Mouse (Mus musculus): Measurements from ENCODE around the gene Prss58. TPM values are rescaled to one million over a fixed set of nuclear protein-coding genes. Genes with fewer than 3 reads are reported as not detected.

Gene Prss58
- polyA plus RNA-seq, 1 experiment: not detected

GRCm38 (mm10) chr6:40887394-40887793 is 12.8 kb downstream of the Prss58 start, which contains the start of gene Moxd2:
Moxd2 (minus strand) TSS chr6:40887494.
- no peak within 1 kb of the TSS for H3K4me3 ChIP-seq (ENCODE audit: extremely low read depth, insufficient read depth, insufficient read length)
- H3K27me3 ChIP-seq (ENCODE audit: control insufficient read depth, insufficient read depth, low read length): no peaks in the 10 kb centered on the region
- no peak within 1 kb of the TSS for H3K27ac ChIP-seq (ENCODE audit: insufficient read depth, low read length)
- DNase-seq (ENCODE audit: low read depth in 1 of 2, low spot score in 2 of 2): no peak
- no peaks in the 10 kb centered on the region for H3K4me1 ChIP-seq (ENCODE audit: control insufficient read depth, insufficient read depth, insufficient read length)
- no peaks in the 10 kb centered on the region for H3K36me3 ChIP-seq (ENCODE audit: control insufficient read depth, insufficient read depth, low read length)
- TF ChIP-seq POLR2A (IDR thresholded peaks at IDR 0.05; ENCODE audit: low read depth, low read length) (no peak), CTCF (IDR thresholded peaks at IDR 0.05; ENCODE audit: extremely low read depth, insufficient read depth, insufficient read length, insufficient replicate concordance) (no peak)
- WGBS: 95% methylated on average over 3 of the region's 3 CpGs

GRCm38 (mm10) chr6:40845283-40845682 is 54.9 kb downstream of the Prss58 start:
- no peaks in the 10 kb centered on the region for H3K27me3 ChIP-seq (ENCODE audit: control insufficient read depth, insufficient read depth, low read length)
- no peak for TF ChIP-seq CTCF (IDR thresholded peaks at IDR 0.05; ENCODE audit: extremely low read depth, insufficient read depth, insufficient read length, insufficient replicate concordance)
- TF ChIP-seq POLR2A (IDR thresholded peaks at IDR 0.05; ENCODE audit: low read depth, low read length): no peak
- H3K36me3 ChIP-seq (ENCODE audit: control insufficient read depth, insufficient read depth, low read length): no peaks in the 10 kb centered on the region
- H3K4me3 ChIP-seq (ENCODE audit: extremely low read depth, insufficient read depth, insufficient read length): no peak overlapping the region
- no peak for DNase-seq (ENCODE audit: low read depth in 1 of 2, low spot score in 2 of 2)
- H3K4me1 ChIP-seq (ENCODE audit: control insufficient read depth, insufficient read depth, insufficient read length): no peaks in the 10 kb centered on the region
- no peak overlapping the region for H3K27ac ChIP-seq (ENCODE audit: insufficient read depth, low read length)

Other genes with a start within 250 kb of the Prss58 start
- gene Moxd2, start 12.9 kb downstream of the Prss58 start, polyA plus RNA-seq (2012; rRNA removed): not detected in 2 replicates
- gene 1700074P13Rik, start 40.2 kb upstream of the Prss58 start, polyA plus RNA-seq (2012; rRNA removed): not detected in 2 replicates
- gene Gm4744, start 51.5 kb upstream of the Prss58 start, polyA plus RNA-seq (2012; rRNA removed): 0.16 TPM in 1 of 2 replicates, not detected in the other
- gene 1810009J06Rik, start 64.4 kb upstream of the Prss58 start, polyA plus RNA-seq (2012; rRNA removed): 0.15 and 2.3 TPM in 2 replicates
- gene Gm2663, start 99.1 kb upstream of the Prss58 start, polyA plus RNA-seq (2012; rRNA removed): 0.41 TPM in 1 of 2 replicates, not detected in the other
- gene 2210010C04Rik, start 135.1 kb upstream of the Prss58 start, polyA plus RNA-seq (2012; rRNA removed): 1,752 and 2,021 TPM in 2 replicates